Mouse (Mus musculus) E14TG2a.4 (cell line): ENCODE data around the gene Jag1.

Source experiments
- CTCF ChIP-seq: conservative IDR thresholded peaks from 2 replicates; pipeline ENCODE4 v1.5.1; 2014; ENCODE audit warnings: low read length
- POU5F1 ChIP-seq: IDR thresholded peaks from 2 replicates; pipeline ENCODE4 v1.6.1; 2014; ENCODE audit warnings: low read length, borderline replicate concordance

DNA sequence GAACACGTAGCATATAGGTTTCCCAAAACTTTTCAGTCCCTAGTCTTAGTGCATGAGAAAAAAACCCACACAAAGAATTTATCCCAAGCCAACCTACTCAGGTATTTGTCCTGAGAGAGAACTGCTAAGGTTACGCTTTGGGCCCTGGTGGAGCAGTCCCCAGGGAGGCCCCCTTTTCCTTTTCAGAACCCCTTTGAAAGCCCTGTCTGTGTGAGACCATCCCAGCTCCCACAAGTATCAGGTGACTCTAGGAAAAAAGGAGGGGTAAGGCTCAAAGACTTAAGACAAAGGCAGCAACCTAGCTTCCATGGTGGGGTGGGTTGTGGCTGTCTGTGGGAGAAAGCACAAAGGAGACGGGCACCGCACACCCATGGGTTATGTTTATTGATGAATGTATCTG is 9.2 kb downstream of the Jag1 start:
- TF ChIP-seq CTCF = no peak
- no peak for TF ChIP-seq POU5F1
